Mouse (Mus musculus): ENCODE measurements around the gene Gm28308. TPM values are rescaled to one million over a fixed set of nuclear protein-coding genes. Genes with fewer than 3 reads are reported as not detected.

Gene Gm28308
- polyA plus RNA-seq, 1 experiment from 2014 or later, result not detected

- no peak overlapping the region for H3K4me2 ChIP-seq
- H3K27me3 ChIP-seq, result peaks cover 100% of the 10 kb centered on the region
- 5% methylated on average over 30 of the region's 30 CpGs for WGBS (ENCODE audit: insufficient replicate concordance)
- H3K27ac ChIP-seq (replicated peaks), result no peak overlapping the region
- no peak for ATAC-seq (ENCODE audit: insufficient read depth)
- H3K9me3 ChIP-seq (replicated peaks), result no peaks in the 10 kb centered on the region
- no peak overlapping the region for H3K9ac ChIP-seq
- no peak overlapping the region for H3K4me3 ChIP-seq (replicated peaks)
- H3K36me3 ChIP-seq (replicated peaks), result no peaks in the 10 kb centered on the region
- peaks cover 16% of the 10 kb centered on the region; the same call in 1 of the 2 replicates for H3K4me1 ChIP-seq (replicated peaks)
Measured at GRCm38 (mm10) chr6:52215771-52216535, 2.8 kb upstream of the Gm28308 start.

GRCm38 (mm10) chr6:52215070-52215469, 1.9 kb upstream of the Gm28308 start:
- Histone ChIP-seq H3K4me3 (replicated peaks) (no peak overlapping the region), H3K4me1 (replicated peaks) (peaks cover 16% of the 10 kb centered on the region; the same call in 1 of the 2 replicates), H3K27me3 (peaks cover 100% of the 10 kb centered on the region), H3K4me2 (no peak overlapping the region), H3K9me3 (replicated peaks) (no peaks in the 10 kb centered on the region), H3K27ac (replicated peaks) (no peak overlapping the region), H3K9ac (no peak overlapping the region), H3K36me3 (replicated peaks) (no peaks in the 10 kb centered on the region)
- WGBS (ENCODE audit: insufficient replicate concordance), result 46% methylated on average over 3 of the region's 3 CpGs
- ATAC-seq (ENCODE audit: insufficient read depth), result no peak

GRCm38 (mm10) chr6:52214271-52214670, 1.1 kb upstream of the Gm28308 start:
- no peaks in the 10 kb centered on the region for H3K9me3 ChIP-seq (replicated peaks)
- H3K9ac ChIP-seq, result no peak overlapping the region
- no peak overlapping the region for H3K4me3 ChIP-seq (replicated peaks)
- peaks cover 16% of the 10 kb centered on the region; the same call in 1 of the 2 replicates for H3K4me1 ChIP-seq (replicated peaks)
- no peak overlapping the region for H3K4me2 ChIP-seq
- no peaks in the 10 kb centered on the region for H3K36me3 ChIP-seq (replicated peaks)
- no peak for ATAC-seq (ENCODE audit: insufficient read depth)
- H3K27me3 ChIP-seq, result peaks cover 100% of the 10 kb centered on the region
- 38% methylated on average over 5 of the region's 5 CpGs for WGBS (ENCODE audit: insufficient replicate concordance)
- no peak overlapping the region for H3K27ac ChIP-seq (replicated peaks)

- no peak overlapping the region for H3K27ac ChIP-seq (replicated peaks)
- no peaks in the 10 kb centered on the region for H3K36me3 ChIP-seq (replicated peaks)
- no peaks in the 10 kb centered on the region for H3K9me3 ChIP-seq (replicated peaks)
- 1% methylated on average over 22 of the region's 22 CpGs for WGBS (ENCODE audit: insufficient replicate concordance)
- H3K4me2 ChIP-seq, result peak overlapping the region; percentile 46
- no peak overlapping the region for H3K9ac ChIP-seq
- peak overlapping the region; percentile 37 for H3K4me3 ChIP-seq (replicated peaks)
- H3K4me1 ChIP-seq (replicated peaks), result peaks cover 20% of the 10 kb centered on the region; the same call in 1 of the 2 replicates
- ATAC-seq (ENCODE audit: insufficient read depth), result no peak
- peaks cover 100% of the 10 kb centered on the region for H3K27me3 ChIP-seq
Measured at GRCm38 (mm10) chr6:52212556-52213118, 502 bp downstream of the Gm28308 start.

GRCm38 (mm10) chr6:52211961-52212360, 1.2 kb downstream of the Gm28308 start:
- peak overlapping the region; percentile 46; the same call in 1 of the 2 replicates for H3K4me2 ChIP-seq
- no peak overlapping the region for H3K27ac ChIP-seq (replicated peaks)
- H3K9ac ChIP-seq, result no peak overlapping the region
- H3K36me3 ChIP-seq (replicated peaks), result no peaks in the 10 kb centered on the region
- no peaks in the 10 kb centered on the region for H3K9me3 ChIP-seq (replicated peaks)
- no peak for ATAC-seq (ENCODE audit: insufficient read depth)
- H3K4me3 ChIP-seq (replicated peaks), result 0 out of 2 replicates have a peak overlapping the region, but pooled peaks have one; percentile 2
- peaks cover 100% of the 10 kb centered on the region for H3K27me3 ChIP-seq
- H3K4me1 ChIP-seq (replicated peaks), result peaks cover 15% of the 10 kb centered on the region; the same call in 1 of the 2 replicates
- 2% methylated on average over 13 of the region's 13 CpGs for WGBS (ENCODE audit: insufficient replicate concordance)

GRCm38 (mm10) chr6:52211170-52211935, 1.8 kb downstream of the Gm28308 start:
- H3K27ac ChIP-seq (replicated peaks), result no peak overlapping the region
- WGBS (ENCODE audit: insufficient replicate concordance), result 2% methylated on average over 37 of the region's 37 CpGs
- H3K9ac ChIP-seq, result no peak overlapping the region
- H3K27me3 ChIP-seq, result peaks cover 100% of the 10 kb centered on the region
- ATAC-seq (ENCODE audit: insufficient read depth), result no peak
- 0 out of 2 replicates have a peak, but pooled peaks cover 12% of the 10 kb centered on the region for H3K4me1 ChIP-seq (replicated peaks)
- H3K4me3 ChIP-seq (replicated peaks), result no peak overlapping the region
- no peaks in the 10 kb centered on the region for H3K9me3 ChIP-seq (replicated peaks)
- H3K4me2 ChIP-seq, result peak overlapping the region; percentile 46; the same call in 1 of the 2 replicates
- no peaks in the 10 kb centered on the region for H3K36me3 ChIP-seq (replicated peaks)

- peaks cover 12% of the 10 kb centered on the region; the same call in 1 of the 2 replicates for H3K4me1 ChIP-seq (replicated peaks)
- H3K27me3 ChIP-seq, result peaks cover 100% of the 10 kb centered on the region
- H3K9me3 ChIP-seq (replicated peaks), result no peaks in the 10 kb centered on the region
- H3K4me3 ChIP-seq (replicated peaks), result no peak overlapping the region
- no peak overlapping the region for H3K4me2 ChIP-seq
- WGBS (ENCODE audit: insufficient replicate concordance), result 24% methylated on average over 12 of the region's 12 CpGs
- no peak overlapping the region for H3K9ac ChIP-seq
- no peak overlapping the region for H3K27ac ChIP-seq (replicated peaks)
- no peaks in the 10 kb centered on the region for H3K36me3 ChIP-seq (replicated peaks)
- ATAC-seq (ENCODE audit: insufficient read depth), result no peak
Measured at GRCm38 (mm10) chr6:52209685-52210046, 3.5 kb downstream of the Gm28308 start.

- 12% methylated on average over 18 of the region's 18 CpGs for WGBS (ENCODE audit: insufficient replicate concordance)
- no peaks in the 10 kb centered on the region for H3K9me3 ChIP-seq (replicated peaks)
- no peak overlapping the region for H3K27ac ChIP-seq (replicated peaks)
- peak overlapping the region; percentile 29 for H3K4me2 ChIP-seq
- H3K27me3 ChIP-seq, result peaks cover 100% of the 10 kb centered on the region
- H3K4me1 ChIP-seq (replicated peaks), result peaks cover 12% of the 10 kb centered on the region
- no peak overlapping the region for H3K9ac ChIP-seq
- H3K36me3 ChIP-seq (replicated peaks), result no peaks in the 10 kb centered on the region
- peak overlapping the region; percentile 8; the same call in 1 of the 2 replicates for H3K4me3 ChIP-seq (replicated peaks)
- no peak for ATAC-seq (ENCODE audit: insufficient read depth)
Measured at GRCm38 (mm10) chr6:52208868-52209684, 4.1 kb downstream of the Gm28308 start.

- no peak within 1 kb of the TSS for H3K9ac ChIP-seq
- peak within 1 kb of the TSS; percentile 8; the same call in 1 of the 2 replicates for H3K4me3 ChIP-seq (replicated peaks)
- H3K27ac ChIP-seq (replicated peaks), result no peak within 1 kb of the TSS
- H3K4me2 ChIP-seq, result peak within 1 kb of the TSS; percentile 29
- peaks cover 100% of the 10 kb centered on the region for H3K27me3 ChIP-seq
- H3K4me1 ChIP-seq (replicated peaks), result peaks cover 12% of the 10 kb centered on the region
- H3K36me3 ChIP-seq (replicated peaks), result no peaks in the 10 kb centered on the region
- no peaks in the 10 kb centered on the region for H3K9me3 ChIP-seq (replicated peaks)
- 6% methylated on average over 47 of the region's 47 CpGs for WGBS (ENCODE audit: insufficient replicate concordance)
- no peak for ATAC-seq (ENCODE audit: insufficient read depth)
Measured at GRCm38 (mm10) chr6:52208072-52208867, 4.9 kb downstream of the Gm28308 start, which contains the start of gene Hoxa6. Hoxa6 (minus strand) TSS chr6:52208722.

GRCm38 (mm10) chr6:52207684-52207976, 5.5 kb downstream of the Gm28308 start:
- Histone ChIP-seq H3K27me3 (peaks cover 100% of the 10 kb centered on the region), H3K9ac (no peak overlapping the region), H3K27ac (replicated peaks) (no peak overlapping the region), H3K9me3 (replicated peaks) (no peaks in the 10 kb centered on the region), H3K4me1 (replicated peaks) (peaks cover 9% of the 10 kb centered on the region), H3K4me3 (replicated peaks) (no peak overlapping the region), H3K4me2 (no peak overlapping the region), H3K36me3 (replicated peaks) (no peaks in the 10 kb centered on the region)
- no peak for ATAC-seq (ENCODE audit: insufficient read depth)

Measured in liver, embryonic 15.5 days (tissue).